Mouse (Mus musculus) cerebellum, adult 9-11 months (tissue): ENCODE measurements at regions not wholly inside any gene's neighbourhood (a gene's known extent, or its start where the extent isn't known, plus 50 kb on each side); places are given as distances from the start of the nearest gene placed in this dataset.

Source experiments
- DNase-seq: peaks from one replicate; pipeline ENCODE4 v3.0.0; 2022

GRCm38 (mm10) chr17:72993134-72993533 is 75.0 kb downstream of the Lbh start:
- DNase-seq, result no peak

- DNase-seq, result no peak
Measured at GRCm38 (mm10) chr17:72993626-72994025, 75.5 kb downstream of the Lbh start.

GRCm38 (mm10) chr17:72996539-72996938 is 78.4 kb downstream of the Lbh start:
- DNase-seq, result no peak

DNA sequence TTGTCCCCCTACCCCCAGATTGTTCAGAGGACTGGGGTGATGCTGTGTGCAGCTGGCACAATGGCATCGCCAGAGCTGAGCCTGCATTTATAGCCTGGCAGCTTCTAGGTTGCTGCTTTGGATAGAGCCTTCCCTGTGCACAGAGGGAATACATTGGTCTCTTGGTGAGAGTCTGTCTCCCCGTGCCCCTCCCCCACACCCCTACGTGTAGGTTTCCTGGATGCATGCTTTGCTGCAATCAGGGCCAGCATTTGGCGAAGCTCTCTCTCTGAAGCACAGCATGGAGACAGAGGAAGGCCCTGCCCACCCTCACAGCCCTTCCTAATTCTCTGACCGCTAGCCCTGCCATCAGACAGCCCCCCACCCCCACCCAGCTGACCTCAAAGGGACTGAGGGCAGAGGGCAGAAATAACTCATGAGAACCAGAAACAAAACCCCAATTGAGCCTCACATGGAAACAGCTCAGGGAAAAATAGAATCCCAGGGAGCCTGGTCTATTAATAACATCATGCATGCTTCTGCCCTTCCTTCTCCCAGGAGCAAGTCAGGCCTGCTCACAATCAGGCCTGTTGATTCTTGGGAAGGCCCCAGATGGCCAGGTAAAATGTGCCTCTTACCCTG is 79.3 kb downstream of the Lbh start:
- DNase-seq, result no peak

DNA sequence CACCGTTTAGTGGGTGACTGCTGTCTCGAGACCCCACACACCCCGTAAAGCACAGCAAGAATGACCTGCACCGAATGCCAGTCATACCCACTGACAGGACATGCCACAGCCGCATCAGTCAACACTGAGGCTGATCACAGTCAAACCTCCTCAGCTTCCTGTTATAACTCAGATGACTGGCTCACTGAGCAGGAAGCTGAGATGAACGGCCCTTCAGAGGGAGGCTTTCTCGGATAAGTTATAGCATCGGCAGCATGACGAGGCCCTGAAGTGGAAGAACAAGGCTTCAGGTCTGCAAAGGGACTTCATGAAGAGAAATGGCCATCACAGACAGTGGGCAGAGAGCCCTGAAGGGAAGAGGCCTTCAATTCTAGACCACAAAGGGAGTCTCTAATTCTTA is 87.0 kb downstream of the Lbh start:
- DNase-seq, result no peak

DNA sequence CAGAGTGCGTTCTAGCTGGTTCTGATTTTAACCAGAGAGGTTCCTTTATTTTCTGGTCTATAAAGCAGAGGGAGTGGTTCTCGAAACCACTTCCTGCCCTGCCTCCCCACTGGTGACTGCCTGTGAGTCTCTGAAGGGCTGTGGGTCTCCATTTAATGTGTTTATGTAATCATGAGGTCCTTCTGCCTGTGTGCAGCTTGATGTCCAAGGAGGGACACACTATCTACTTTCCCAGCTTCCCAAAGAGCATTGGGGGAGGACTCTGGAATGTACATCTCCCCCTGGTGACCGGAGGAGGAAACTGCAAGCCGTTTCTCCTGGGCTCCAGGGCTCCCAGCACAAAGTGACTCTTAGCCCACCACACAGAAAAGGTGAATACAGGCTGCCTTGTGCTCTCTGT is 90.8 kb downstream of the Lbh start:
- peak; percentile 18 for DNase-seq

DNA sequence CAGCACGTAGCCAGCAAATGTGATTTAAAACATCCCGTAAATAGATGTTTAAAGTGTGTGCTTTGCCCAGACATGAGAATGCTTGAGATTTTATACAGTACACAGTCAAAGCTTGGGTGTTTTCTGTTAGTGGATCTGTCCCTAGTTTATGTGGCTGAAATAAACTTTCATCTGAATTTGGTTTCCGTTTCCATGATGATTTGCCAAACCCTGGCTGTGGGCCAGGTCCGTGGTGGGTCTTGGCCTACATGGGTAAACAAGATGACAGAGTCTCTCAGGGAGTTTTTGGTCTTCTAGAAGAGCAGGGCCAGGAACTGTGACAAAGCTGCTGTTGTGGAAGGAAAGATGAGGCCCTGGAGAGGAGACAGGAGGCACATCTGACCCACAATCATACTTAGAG is 91.9 kb downstream of the Lbh start:
- DNase-seq, result peak; percentile 17

DNA sequence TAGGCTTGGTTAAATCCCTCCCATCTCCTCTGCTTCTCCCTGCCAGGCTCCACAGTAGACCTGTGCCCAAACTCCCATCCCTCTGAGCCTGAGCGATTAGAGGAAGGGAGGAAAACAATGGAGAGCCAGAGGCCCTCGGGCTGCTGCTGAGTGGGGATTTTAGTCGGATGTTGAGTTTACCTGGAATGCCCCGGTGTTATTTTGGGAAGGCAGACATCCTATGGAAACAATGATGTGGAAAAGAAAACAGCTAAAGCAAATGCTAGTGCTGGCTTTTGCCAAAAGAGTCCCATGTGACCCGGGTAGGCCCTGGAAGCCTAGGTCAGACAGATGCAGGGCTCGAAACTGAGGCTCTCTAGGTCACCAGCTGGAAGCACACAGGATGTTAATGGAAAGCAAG is 94.3 kb downstream of the Lbh start:
- DNase-seq, result no peak

- no peak for DNase-seq
Measured at GRCm38 (mm10) chr17:73012954-73013353, 94.8 kb upstream of the Lclat1 start.

GRCm38 (mm10) chr17:73014090-73014853 is 93.5 kb upstream of the Lclat1 start:
- no peak for DNase-seq

GRCm38 (mm10) chr17:73017173-73017572 is 90.6 kb upstream of the Lclat1 start:
- no peak for DNase-seq

DNA sequence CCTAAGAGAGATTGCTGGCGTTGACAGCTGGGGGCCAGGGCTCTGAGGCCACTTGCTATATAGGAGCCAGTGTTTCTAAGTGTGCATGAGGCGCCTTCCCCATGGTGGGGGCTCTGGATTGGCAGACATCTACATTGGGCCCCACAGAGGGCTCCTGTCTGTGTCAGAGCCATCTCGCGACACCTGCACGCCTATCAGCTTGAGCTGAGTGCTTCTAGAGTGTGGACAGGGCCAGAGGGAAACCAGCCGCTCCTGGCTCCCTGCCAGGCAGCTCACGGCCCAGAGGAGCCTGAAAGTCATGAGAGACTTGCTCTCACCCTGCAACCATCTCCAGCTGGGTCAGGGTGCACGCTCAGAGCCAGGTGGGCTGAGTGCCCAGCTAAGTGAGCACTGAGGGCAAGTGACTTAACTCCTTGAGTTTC is 85.1 kb upstream of the Lclat1 start:
- DNase-seq, result peak; percentile 2

- DNase-seq, result no peak
Measured at GRCm38 (mm10) chr17:73023362-73024107, 84.2 kb upstream of the Lclat1 start.

- DNase-seq, result no peak
Measured at GRCm38 (mm10) chr17:73027122-73027521, 80.7 kb upstream of the Lclat1 start.

- DNase-seq, result no peak
Measured at GRCm38 (mm10) chr17:73031796-73032195, 76.0 kb upstream of the Lclat1 start.

GRCm38 (mm10) chr17:73032326-73032725 is 75.5 kb upstream of the Lclat1 start:
- no peak for DNase-seq

GRCm38 (mm10) chr17:73034420-73034819 is 73.4 kb upstream of the Lclat1 start:
- no peak for DNase-seq

DNA sequence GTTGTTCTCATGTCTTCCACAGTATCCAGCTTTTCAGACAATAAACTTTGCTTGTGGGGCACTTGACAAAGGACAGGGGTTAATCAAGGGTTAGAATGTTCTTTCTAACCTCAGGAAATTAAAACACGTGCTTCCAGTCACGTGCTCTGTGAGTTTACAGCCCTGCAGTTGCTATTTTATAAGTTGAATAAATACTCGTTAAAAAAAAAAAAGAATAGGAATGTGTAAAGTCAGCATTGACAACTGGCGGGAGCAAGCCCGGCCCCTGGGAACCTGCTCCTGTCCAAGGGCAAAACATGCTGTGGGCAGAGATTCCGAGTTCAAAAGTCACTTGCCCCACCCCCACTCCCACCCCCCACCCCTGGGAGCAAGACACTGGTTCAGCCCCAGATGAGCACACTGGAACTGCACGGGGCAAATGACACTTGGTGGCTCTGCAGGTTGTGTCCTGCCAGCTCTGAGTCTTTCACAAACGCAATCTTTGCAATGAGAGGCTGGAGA is 72.8 kb upstream of the Lclat1 start:
- DNase-seq, result no peak

DNA sequence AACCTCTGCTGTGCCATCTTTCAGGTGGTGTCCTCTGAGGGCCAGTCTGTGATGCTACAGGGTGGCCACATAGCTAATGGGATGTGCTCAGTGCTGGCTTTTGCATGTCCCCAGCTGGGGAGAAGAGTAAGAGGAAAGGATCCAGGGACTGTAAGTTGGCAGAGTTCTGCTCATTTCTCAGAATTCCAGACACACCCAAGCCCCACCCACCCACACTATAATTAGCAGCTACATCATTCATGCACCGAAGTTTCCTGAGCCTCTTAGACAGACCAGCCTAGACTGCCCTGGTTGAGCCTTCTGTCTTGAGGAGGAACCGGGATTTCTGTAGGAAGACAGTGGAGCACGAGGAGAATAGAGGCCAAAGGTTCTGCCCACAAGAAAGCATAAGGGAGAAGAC is 70.9 kb upstream of the Lclat1 start:
- DNase-seq, result no peak

- no peak for DNase-seq
Measured at GRCm38 (mm10) chr17:73038586-73038985, 69.2 kb upstream of the Lclat1 start.

GRCm38 (mm10) chr17:73044918-73045580 is 62.7 kb upstream of the Lclat1 start:
- no peak for DNase-seq

DNA sequence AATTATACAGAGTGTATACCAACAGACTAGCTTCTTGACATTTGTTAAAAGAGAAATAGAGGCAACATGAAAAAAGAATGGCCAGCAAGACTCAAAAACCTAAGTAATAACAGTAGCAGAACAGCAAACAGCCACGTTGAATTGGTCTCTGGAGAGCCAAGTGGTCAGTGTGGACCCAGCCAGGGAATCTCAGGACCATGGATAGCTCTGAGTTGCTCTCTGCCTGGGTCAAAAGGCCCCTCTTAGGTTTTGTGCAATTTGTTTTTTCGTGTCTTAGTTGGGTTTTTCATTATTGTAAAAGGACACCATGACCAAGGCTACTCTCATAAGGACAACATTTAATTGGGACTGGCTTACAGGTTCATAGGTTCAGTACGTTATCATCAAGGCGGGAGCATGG is 60.8 kb upstream of the Lclat1 start:
- DNase-seq, result no peak

- no peak for DNase-seq
Measured at GRCm38 (mm10) chr17:73048164-73048563, 59.6 kb upstream of the Lclat1 start.
